Mouse (Mus musculus) liver, embryonic 13.5 days (tissue): Measurements from ENCODE around the gene Kdm4c. TPM values are rescaled to one million over a fixed set of nuclear protein-coding genes. Genes with fewer than 3 reads are reported as not detected.
A peak's percentile ranks its signal among the peaks of the same experiment; 100 is the strongest.
"Not testable (repeated sequence)": the region's sequence is repeated elsewhere in the genome, so short reads cannot be mapped to it uniquely, and the experiment has no call there.

Source experiments
- ATAC-seq: fragments of 200-750 bp; cut with Nextera tagmentation; 2 replicates; pipeline ENCODE4 v1.8.0; 2017; ENCODE audit warnings: low read depth, mild to moderate bottlenecking, moderate number of reproducible peaks, moderate library complexity
- DNase-seq: peaks from one replicate; pipeline ENCODE4 v3.0.0; 2022
- H3K27ac ChIP-seq: fragments of 300-500 bp; sonication (generic); 2 replicates; pipeline ENCODE4 v1.5.1; 2015; ENCODE audit warnings: moderate library complexity, mild to moderate bottlenecking, inconsistent platforms
- H3K27me3 ChIP-seq: fragments of 300-500 bp; sonication (generic); 2 replicates; pipeline ENCODE4 v1.6.1; 2015; ENCODE audit warnings: mild to moderate bottlenecking, inconsistent platforms
- H3K36me3 ChIP-seq: fragments of 300-500 bp; sonication (generic); 2 replicates; pipeline ENCODE4 v1.6.1; 2015; ENCODE audit warnings: mild to moderate bottlenecking, inconsistent platforms
- H3K4me1 ChIP-seq: fragments of 300-500 bp; sonication (generic); replicated peaks from 2 replicates; pipeline ENCODE4 v1.6.1; 2015; ENCODE audit warnings: inconsistent platforms
- H3K4me2 ChIP-seq: fragments of 300-500 bp; sonication (generic); 2 replicates; pipeline ENCODE4 v1.6.1; 2015; ENCODE audit warnings: inconsistent platforms, mild to moderate bottlenecking, moderate library complexity
- H3K4me3 ChIP-seq: fragments of 300-500 bp; sonication (generic); replicated peaks from 2 replicates; pipeline ENCODE4 v1.5.1; 2015; ENCODE audit warnings: mild to moderate bottlenecking, inconsistent platforms
- H3K9ac ChIP-seq: fragments of 300-500 bp; sonication (generic); 2 replicates; pipeline ENCODE4 v1.6.1; 2015; ENCODE audit warnings: mild to moderate bottlenecking, inconsistent platforms
- H3K9me3 ChIP-seq: fragments of 300-500 bp; sonication (generic); replicated peaks from 2 replicates; pipeline ENCODE4 v1.6.1; 2016; ENCODE audit warnings: inconsistent platforms
- WGBS: fragments of 180-500 bp; shearing (Covaris S2); methylation state at CpG from one replicate; pipeline ENCODE4 v1.1.7; 2015; ENCODE audit not compliant: insufficient replicate concordance; 5-methylcytosine and 5-hydroxymethylcytosine counted together
- polyA plus RNA-seq: library from polyadenylated mRNA; unstranded; fragments of >200 nt; fragmentation: Nextera tagmentation; extraction: Ambion mirVana; gene quantifications from 2 replicates; pipeline ENCODE4 v1.2.1, GENCODE M21; 2015

The Kdm4c gene
- polyA plus RNA-seq, 1 experiment from 2014 or later = 4.3 TPM

GRCm38 (mm10) chr4:74315388-74315787 is 73.1 kb downstream of the Kdm4c start:
- Histone ChIP-seq H3K4me1 (no peaks in the 10 kb centered on the region), H3K9ac (no peak overlapping the region), H3K27ac (no peak overlapping the region), H3K4me2 (no peak overlapping the region), H3K36me3 (peaks cover 9% of the 10 kb centered on the region; the same call in 1 of the 2 replicates), H3K27me3 (no peaks in the 10 kb centered on the region), H3K9me3 (no peaks in the 10 kb centered on the region), H3K4me3 (no peak overlapping the region)
- WGBS = 84% methylated on average over 5 of the region's 5 CpGs
- no peak for DNase-seq
- ATAC-seq = no peak

GRCm38 (mm10) chr4:74319313-74319712 is 77.0 kb downstream of the Kdm4c start:
- WGBS = 84% methylated on average over 1 of the region's 1 CpGs

GRCm38 (mm10) chr4:74357479-74357878 is 115.2 kb downstream of the Kdm4c start:
- no peak overlapping the region for H3K27ac ChIP-seq
- no peak for ATAC-seq

More at GRCm38 (mm10) chr4:74319313-74319712, 77.0 kb downstream of the Kdm4c start:
- DNase-seq (no peak), ATAC-seq (no peak)
- no peaks in the 10 kb centered on the region for H3K4me1 ChIP-seq
- H3K27me3 ChIP-seq = no peaks in the 10 kb centered on the region
- H3K36me3 ChIP-seq = peaks cover 6% of the 10 kb centered on the region; the same call in 1 of the 2 replicates
- H3K9ac ChIP-seq = no peak overlapping the region
- no peaks in the 10 kb centered on the region for H3K9me3 ChIP-seq
- H3K4me3 ChIP-seq = no peak overlapping the region
- H3K27ac ChIP-seq = no peak overlapping the region
- no peak overlapping the region for H3K4me2 ChIP-seq

DNA sequence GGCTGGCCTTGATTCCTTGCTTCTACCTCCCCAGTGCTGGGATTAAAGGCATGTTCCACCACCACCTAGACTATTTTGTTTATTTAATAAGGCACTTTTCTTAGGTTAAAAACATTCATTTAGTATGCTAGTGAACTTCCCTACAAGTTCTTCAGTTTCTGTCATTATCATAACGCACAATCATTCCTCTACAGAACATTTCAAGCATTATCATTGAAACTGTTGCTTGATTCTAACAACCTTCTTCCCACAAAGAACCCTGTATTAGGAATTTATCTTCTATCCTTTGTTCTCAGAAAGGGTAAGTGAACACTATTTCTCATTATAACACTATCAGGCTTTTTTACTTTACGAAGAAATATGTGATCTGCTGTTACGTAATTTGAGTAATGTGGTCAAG is 118.0 kb downstream of the Kdm4c start:
- Histone ChIP-seq H3K4me3 (no peak overlapping the region), H3K27ac (no peak overlapping the region), H3K4me2 (no peak overlapping the region), H3K27me3 (no peaks in the 10 kb centered on the region), H3K9me3 (no peaks in the 10 kb centered on the region), H3K4me1 (no peaks in the 10 kb centered on the region), H3K36me3 (peaks cover 10% of the 10 kb centered on the region; the same call in 1 of the 2 replicates), H3K9ac (no peak overlapping the region)
- 93% methylated on average over 3 of the region's 3 CpGs for WGBS
- ATAC-seq = no peak
- no peak for DNase-seq

More at GRCm38 (mm10) chr4:74357479-74357878, 115.2 kb downstream of the Kdm4c start:
- Histone ChIP-seq H3K4me2 (no peak overlapping the region), H3K4me1 (no peaks in the 10 kb centered on the region), H3K27me3 (no peaks in the 10 kb centered on the region), H3K36me3 (peaks cover 11% of the 10 kb centered on the region; the same call in 1 of the 2 replicates), H3K9ac (no peak overlapping the region), H3K4me3 (no peak overlapping the region), H3K9me3 (no peaks in the 10 kb centered on the region)
- DNase-seq = no peak
- WGBS = 63% methylated on average over 4 of the region's 4 CpGs

GRCm38 (mm10) chr4:74386583-74386982 is 144.3 kb downstream of the Kdm4c start:
- no peak for DNase-seq
- Histone ChIP-seq H3K4me2 (no peak overlapping the region), H3K27ac (no peak overlapping the region), H3K9me3 (no peaks in the 10 kb centered on the region), H3K4me1 (no peaks in the 10 kb centered on the region), H3K36me3 (0 out of 2 replicates have a peak, but pooled peaks cover 8% of the 10 kb centered on the region), H3K4me3 (no peak overlapping the region), H3K27me3 (no peaks in the 10 kb centered on the region), H3K9ac (no peak overlapping the region)
- WGBS = 67% methylated on average over 4 of the region's 4 CpGs
- no peak for ATAC-seq

DNA sequence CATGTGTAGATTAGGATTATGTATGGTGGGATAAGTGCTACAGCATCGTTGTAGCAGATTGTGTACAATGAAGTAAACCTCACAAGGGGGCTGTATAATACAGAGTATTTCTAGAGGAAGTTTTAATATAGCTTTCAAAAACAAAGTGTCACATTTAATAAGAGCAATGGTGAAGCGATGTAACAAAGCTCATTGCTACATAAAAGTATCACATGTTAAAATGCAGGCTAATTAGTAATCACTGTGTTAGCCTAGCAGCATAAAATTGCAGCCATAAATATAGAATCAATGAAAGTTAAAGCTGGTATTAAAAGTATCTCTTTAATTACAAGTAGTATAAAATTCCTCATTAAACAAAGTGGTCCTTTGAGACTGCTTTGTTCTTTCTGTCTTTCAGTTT is 150.9 kb downstream of the Kdm4c start:
- no peaks in the 10 kb centered on the region for H3K27me3 ChIP-seq
- peaks cover 15% of the 10 kb centered on the region for H3K36me3 ChIP-seq
- no peak overlapping the region for H3K4me3 ChIP-seq
- DNase-seq (no peak), ATAC-seq (no peak)
- no peak overlapping the region for H3K9ac ChIP-seq
- no peaks in the 10 kb centered on the region for H3K9me3 ChIP-seq
- H3K4me2 ChIP-seq = no peak overlapping the region
- H3K4me1 ChIP-seq = no peaks in the 10 kb centered on the region
- WGBS = 79% methylated on average over 2 of the region's 2 CpGs
- no peak overlapping the region for H3K27ac ChIP-seq

GRCm38 (mm10) chr4:74396562-74396961 is 154.3 kb downstream of the Kdm4c start:
- Histone ChIP-seq H3K4me2 (no peak overlapping the region), H3K27ac (no peak overlapping the region), H3K27me3 (no peaks in the 10 kb centered on the region), H3K9ac (no peak overlapping the region), H3K36me3 (peaks cover 11% of the 10 kb centered on the region), H3K4me3 (no peak overlapping the region), H3K4me1 (no peaks in the 10 kb centered on the region), H3K9me3 (no peaks in the 10 kb centered on the region)
- WGBS = 78% methylated on average over 5 of the region's 5 CpGs
- no peak for DNase-seq
- ATAC-seq = no peak

DNA sequence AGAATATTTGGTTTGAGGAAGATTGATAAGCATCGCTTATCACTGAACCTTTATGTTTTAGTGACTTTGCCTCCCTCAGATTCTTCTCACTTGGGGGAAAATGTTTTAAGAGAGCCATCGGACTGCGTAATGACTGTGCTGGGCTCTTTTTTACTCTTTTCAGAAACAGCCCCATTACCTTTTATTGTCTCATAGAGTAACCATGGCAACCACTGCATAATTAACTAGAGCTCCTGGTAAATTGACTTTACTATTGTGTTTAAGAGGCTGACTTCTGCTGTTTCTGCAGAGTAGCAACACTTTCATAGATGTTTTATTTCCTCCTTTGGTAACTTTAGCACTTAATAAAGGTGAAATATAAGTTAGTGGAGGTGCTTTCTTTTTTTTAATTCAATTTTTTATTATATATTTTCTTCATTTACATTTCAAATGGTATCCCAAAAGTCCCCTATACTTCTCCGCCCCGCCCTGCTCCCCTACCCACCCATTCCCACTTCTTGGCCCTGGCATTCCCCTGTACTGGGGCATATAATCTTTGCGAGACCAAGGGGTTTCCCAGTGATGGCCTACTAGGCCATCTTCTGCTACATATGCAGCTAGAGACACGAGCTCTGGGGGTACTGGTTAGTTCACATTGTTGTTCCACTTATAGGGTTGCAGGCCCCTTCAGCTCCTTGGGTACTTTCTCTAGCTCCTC is 159.5 kb downstream of the Kdm4c start:
- not testable (repeated sequence) for H3K9ac ChIP-seq, H3K9me3 ChIP-seq, H3K4me1 ChIP-seq, ATAC-seq, H3K4me3 ChIP-seq, DNase-seq, H3K27me3 ChIP-seq, H3K4me2 ChIP-seq, H3K27ac ChIP-seq
- WGBS = 85% methylated on average over 7 of the region's 7 CpGs
- H3K36me3 ChIP-seq = peaks cover 26% of the 10 kb centered on the region

GRCm38 (mm10) chr4:74408731-74409130 is 166.4 kb downstream of the Kdm4c start:
- H3K9me3 ChIP-seq = no peaks in the 10 kb centered on the region
- H3K4me3 ChIP-seq = no peak overlapping the region
- H3K27me3 ChIP-seq = no peaks in the 10 kb centered on the region
- no peak for ATAC-seq
- H3K4me1 ChIP-seq = no peaks in the 10 kb centered on the region
- peaks cover 20% of the 10 kb centered on the region for H3K36me3 ChIP-seq
- no peak for DNase-seq
- no peak overlapping the region for H3K27ac ChIP-seq
- 71% methylated on average over 1 of the region's 1 CpGs for WGBS
- no peak overlapping the region for H3K4me2 ChIP-seq
- H3K9ac ChIP-seq = no peak overlapping the region

DNA sequence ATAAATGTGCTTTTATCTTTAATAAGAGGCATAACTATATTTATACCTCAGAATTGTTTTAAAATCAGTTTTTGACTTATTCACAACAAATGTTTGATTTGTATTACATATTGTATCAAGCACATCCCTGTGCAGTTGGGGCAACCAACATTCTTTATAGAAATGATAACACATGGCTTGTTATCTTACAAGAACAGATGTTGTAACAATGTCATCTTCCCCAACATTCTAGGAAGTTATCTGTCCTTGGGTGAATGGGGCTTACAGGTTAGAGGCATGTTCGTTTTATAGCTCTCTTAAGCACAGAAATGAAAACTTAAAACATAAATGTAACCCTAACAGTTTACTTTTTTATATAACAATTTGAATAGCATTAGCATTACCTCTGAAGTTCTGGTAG is 177.5 kb downstream of the Kdm4c start:
- DNase-seq (no peak), ATAC-seq (peak; percentile 69)
- Histone ChIP-seq H3K9ac (no peak overlapping the region), H3K9me3 (no peaks in the 10 kb centered on the region), H3K4me2 (no peak overlapping the region), H3K36me3 (no peaks in the 10 kb centered on the region), H3K27ac (no peak overlapping the region), H3K27me3 (no peaks in the 10 kb centered on the region), H3K4me3 (no peak overlapping the region), H3K4me1 (no peaks in the 10 kb centered on the region)
- WGBS = 20% methylated on average over 1 of the region's 1 CpGs
